Mouse (Mus musculus) cerebellum, postnatal 36 days (tissue): Measurements from ENCODE around the gene Rnf114.

Source experiments
- DNase-seq, 2 experiments: peaks; one replicate each; pipeline ENCODE4 v3.0.0; 2021 to 2022; ENCODE audit warnings: mixed read lengths in 2 of 2

The Rnf114 gene

DNA sequence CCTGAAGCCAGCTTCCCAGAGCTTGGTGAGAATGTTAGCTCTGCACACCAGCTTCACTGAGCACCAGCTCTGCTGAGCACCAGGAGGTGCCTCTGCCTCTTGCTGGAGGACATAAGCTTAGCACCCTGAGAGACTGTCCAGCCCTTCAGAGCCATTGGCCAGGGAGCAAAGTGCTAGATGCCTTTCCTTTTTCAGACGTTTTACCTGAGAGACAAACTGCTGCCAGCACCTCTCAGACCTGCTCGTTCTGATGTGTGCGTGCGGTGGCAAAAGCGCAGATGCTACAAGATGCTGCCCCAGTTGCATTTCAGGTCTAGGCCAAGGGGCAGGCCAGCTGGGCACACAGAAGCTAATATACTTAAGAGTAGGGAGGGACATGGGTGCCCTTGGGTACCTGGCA is 16.8 kb upstream of the Rnf114 start:
- DNase-seq: peak; percentile 26 to 43

DNA sequence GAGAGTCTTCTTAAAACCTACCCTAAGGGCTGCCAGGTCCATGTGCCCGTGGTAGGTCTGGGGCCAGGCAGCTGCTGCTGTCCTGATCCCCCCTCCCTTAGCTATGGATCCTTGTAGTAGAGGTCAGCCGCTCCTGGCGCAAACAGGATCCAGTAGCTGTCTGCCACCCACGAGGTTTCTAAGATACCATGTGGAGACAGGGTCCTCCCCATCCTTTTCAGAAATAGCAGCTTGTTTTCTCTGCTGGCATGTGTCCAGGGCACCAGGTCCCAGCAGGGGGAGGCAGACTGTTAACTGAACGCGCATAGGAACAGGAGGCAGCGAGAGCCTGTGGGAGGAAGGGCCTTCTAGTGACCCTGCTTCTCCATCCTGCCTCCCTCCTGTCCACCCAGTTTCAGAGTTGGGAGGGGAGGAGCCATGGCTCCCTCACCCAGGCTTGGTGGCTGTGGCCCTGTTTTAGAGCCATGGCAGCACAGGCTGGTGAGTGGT is 16.2 kb upstream of the Rnf114 start:
- peak; percentile 86 to 87 for DNase-seq

DNA sequence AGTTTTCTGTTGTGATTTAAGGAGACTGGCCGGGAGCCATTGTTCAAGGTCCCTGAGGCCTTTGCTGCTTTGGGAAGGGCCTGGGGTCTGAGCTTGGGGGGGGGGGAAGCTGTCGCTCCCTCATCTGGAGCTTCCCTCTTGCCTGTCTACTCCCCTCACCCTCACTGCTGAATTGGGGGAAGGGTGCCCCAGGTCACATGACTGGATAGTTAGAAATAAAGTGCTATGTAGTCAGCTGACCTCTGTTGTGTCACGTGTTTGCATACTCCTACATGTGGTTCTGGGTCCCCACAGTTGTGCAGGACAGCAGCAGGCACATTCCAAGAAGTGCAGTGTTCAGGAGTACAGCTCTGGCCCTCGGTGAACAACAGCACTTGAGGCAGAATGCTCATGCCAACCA is 15.7 kb upstream of the Rnf114 start:
- no peak for DNase-seq

DNA sequence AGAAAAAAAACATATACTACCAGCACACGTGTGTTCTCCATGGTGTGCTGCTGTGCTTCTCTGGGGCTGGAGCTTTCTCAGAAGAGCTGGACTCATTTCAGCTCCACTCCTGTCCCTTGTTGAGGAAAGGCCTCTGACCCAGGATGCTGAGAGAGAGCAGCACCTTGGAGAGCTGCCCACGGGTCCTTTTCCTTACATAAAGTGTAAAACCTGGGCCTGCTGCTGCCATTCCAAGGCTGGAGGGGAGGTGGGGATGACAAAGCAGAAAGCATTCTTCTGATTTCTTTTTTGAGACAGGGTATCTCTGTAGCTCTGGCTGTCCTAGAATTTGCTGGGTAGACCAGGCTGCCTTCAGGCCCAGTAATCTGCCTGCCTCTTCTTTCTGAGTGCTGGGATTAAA is 14.3 kb upstream of the Rnf114 start:
- DNase-seq: peak; percentile 28 to 40

DNA sequence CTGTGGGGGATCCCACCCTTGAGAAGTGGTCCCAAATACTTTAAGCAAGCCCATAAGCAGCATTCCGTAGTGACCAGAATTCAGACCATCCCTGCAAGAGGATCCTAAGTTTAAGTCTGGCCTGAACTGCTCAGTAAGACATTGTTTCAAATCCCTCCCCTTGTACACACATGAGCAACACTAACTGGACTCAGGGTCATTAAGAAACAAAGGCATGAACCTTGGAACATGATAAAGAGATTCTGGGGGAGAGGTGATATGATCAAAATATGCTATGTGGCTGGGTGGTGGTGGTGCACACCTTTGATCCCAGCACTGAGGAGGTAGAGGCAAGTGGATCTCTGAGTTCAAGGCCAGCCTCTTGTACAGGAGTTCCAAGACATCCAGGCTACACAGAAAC is 12.9 kb upstream of the Rnf114 start:
- DNase-seq: no peak

DNA sequence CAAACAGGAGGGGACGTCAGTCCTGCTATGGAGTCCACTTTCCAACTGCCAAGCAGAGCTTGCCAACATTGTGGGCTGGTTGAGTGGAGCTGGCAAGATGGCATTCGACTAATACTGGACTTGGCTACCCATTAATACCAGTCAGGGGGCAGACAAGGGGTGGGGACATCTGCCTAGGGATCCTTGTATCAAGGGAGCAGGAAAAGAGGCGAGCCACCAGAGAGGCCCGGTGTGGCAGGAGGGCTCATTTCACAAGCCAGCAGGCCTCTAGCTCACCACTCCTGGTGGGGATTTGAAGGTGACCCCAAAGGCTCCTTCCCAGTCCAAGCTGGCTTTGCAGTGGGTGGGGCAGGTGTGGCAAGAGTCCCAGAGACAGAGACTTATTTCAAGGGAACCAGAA is 9.8 kb upstream of the Rnf114 start:
- DNase-seq: peak; percentile 38 to 45

DNA sequence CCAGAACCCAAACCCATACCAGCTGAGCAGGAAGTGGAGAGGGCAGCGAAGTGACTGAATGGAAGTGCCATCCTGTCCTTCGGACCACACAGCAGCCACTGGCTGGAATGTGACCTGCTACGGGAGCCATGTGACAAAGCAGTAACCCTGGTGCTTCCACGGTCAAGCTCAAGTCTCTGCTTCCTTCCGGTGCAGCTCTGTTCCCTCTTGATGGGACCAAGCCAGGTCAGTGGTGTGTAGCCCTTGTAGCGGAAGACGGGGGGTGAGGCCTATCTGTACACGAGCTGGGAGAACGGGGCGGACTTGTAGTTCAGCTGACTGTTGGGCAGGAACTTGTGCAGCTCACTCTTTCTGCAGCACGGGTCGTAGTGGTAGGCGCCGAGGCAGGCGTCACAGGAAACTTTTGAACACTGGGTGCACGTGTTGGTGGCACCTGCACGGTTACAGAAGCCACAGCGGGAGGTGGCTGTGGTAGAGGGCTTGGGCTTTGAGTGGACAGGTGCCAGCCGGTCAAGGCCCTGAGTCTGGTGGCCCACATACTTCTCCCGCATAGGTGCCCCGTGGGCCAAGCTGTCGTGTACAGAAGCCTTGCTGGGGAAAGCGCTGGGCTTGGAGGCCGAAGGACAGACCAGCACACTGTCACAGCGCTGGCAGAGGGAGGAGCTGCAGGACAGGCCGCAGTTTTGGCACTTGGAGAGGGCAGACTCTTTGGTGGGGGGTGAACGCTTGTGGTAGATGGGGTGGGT is 9.2 kb upstream of the Rnf114 start:
- peak; percentile 46 to 51 for DNase-seq

DNA sequence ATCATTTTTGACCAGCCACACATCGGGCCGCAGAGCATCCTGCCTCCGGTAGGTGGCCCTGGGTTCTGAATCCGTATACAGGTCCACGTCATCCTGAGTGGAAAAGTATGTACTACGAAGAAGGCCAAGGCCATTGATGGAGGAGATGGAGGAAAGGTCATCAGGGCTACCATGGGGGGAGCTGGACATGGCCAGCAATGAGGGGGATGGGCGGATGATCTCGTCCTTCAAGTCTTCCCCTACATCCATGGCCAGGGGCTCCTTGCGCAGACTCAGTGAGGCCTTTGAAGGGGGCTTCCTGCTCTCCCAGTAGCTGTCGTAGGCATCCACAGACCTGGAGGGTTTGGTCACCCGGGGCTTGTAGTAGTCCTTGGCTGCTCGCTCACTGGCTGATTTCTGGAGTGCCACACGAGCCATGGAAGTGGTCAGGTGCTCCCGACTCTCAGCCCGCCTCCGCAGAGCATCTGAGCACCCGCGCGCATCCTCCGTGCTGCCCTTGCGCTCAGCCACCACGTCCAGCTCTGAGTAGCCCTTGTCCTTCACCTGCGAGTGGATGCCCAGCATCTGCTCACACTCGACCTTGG is 8.5 kb upstream of the Rnf114 start:
- peak; percentile 66 to 75 for DNase-seq

DNA sequence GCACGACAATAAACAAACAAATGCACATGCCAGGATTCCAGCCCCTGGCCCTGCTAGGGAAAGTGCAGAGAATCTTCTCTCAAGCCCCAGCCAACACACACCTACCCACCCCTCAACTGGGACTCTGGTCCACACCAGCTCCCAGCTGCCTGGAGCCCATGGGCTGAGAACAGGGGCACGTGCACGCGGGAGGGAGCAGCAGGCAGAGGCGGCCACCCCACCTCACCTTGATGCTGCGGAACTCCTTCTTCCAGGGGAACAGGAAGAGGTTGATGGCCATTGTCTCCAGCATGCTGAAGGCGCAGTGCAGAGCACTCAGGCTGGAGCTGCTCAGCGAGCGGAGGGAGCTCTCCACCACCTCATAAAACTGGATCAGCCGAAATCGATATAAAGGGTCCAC is 7.5 kb upstream of the Rnf114 start:
- DNase-seq: peak in 1 of 2 experiments; percentile 38

DNA sequence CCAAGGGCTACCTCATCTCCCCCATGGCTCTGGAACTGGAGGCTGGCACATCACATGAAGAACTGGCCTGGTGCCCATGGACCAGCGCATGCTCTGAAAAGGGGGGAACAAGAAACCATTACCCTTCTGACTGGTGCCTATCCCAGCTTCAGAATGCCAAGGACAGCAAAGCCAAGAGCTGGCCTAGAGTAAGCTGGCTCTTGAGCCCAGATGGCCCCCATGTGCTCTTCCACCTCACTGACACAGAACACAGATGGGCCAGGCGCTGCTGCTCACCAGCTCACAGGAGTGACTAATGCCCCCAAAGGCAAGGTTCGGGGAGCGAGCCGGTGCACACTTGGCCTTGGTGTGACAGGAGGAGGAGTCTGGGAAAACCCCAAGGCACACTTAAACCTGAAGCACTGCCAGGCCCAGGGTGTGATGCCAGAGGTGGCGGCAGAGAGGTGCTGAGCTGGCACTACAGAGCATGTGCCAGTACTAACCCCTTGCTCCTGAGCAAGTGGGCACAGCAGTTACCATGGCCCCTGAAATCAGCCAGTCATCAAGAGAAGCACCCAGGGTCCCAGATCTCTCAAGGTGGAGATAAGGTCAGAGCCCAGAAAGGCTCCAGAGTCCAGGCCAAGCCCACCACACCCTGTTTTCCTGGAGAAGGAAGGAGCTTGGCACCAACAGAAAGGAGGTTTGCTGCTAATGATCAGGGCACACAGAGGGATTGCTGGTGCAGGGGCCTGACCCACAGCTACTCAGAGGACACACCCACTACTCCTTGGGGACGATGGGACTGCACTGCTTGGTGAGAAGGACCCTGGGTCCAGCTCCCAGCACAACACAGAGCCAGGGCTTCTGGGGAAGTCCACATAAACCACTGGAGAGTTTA is 6.7 kb upstream of the Rnf114 start:
- peak; percentile 87 to 89 for DNase-seq

DNA sequence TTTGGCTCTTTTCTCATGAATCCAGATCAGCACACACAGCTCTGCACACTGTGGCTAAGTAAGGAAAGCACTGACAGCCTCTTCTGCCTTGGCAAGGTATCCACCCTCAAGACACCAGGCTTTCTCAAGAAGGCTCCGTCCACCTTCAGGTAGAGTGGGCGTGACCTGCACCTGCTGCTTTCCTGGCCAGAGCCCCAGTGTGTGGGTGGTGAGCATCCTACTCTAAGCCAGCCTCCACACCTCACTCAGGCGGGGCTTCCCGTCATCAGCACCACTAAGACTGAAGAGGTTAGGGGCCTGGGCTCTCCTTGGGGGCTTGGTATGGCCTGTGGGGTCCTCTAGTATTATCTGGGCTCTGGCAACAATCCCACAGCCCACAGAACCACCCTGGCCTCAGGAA is 5.9 kb upstream of the Rnf114 start:
- DNase-seq: peak; percentile 71 to 73

DNA sequence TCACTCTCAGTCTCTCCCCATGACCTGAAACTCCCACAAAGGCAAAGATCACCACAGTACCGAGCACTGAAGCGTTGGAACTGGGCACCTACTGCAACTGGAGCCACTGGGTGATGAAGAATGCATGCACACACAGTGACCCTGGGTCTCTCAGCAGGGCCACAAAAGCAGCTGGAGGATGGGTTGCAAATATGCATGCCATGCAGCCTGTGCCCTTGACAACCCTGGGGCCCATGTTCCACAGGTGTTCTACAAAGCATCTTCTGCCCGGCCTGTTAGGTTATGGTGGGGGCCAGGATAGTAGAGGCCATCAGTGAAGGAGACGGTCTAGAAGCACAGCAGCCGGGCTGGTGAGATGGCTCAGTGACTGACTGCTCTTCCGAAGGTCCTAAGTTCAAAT is 4.9 kb upstream of the Rnf114 start:
- no peak for DNase-seq

DNA sequence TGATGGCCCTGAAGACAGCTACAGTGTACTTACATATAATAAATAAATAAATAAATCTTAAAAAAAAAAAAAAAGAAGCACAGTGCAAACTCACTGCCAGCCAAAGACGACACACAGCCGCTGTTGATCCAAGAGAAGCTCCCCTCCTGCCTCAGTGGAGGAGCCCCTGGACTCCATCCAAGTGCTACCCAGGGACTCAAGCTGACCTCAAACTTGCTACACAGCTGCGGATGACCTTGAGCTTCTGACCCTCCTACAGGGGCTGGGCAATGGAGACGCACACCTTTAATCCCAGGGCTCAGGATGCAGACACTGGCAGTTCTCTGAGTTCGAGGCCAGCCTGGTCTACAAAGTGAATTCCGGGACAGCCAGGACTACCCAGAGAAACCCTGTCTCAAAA is 4.5 kb upstream of the Rnf114 start:
- DNase-seq: no peak

DNA sequence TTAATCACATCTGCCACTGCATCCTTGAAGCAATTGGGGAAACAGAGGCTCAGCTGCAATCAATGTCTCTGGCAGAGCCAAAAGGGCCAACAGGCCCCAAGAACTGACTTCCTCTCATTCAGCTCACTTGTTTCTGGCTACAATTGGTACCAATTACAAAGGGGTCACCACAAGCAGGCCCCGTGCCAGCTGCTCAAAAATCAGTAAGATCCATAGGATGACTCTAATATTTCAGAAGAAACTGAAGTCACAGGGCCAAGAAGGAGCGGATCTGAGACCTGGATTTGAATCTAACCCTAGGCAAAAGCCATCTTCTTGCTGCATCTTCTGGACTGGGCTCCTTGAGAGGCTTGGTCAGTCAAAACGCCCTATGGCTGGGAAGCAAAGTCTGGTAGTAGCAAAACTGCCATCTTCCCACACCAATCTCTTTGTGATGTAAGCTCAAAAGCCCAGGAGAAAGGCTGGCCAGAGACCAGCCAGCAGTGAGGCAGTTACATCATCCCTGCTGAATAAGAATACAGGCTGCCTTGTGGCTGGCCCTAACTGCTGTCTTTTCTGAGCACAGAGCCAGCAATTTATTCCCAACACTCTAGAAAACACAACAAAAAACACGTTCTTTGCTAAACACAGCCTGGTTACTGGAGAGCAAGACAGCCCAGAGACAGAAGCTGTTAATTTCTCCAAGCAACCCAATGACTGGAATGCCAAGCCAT is 1.5 kb upstream of the Rnf114 start:
- DNase-seq: peak; percentile 44 to 52

DNA sequence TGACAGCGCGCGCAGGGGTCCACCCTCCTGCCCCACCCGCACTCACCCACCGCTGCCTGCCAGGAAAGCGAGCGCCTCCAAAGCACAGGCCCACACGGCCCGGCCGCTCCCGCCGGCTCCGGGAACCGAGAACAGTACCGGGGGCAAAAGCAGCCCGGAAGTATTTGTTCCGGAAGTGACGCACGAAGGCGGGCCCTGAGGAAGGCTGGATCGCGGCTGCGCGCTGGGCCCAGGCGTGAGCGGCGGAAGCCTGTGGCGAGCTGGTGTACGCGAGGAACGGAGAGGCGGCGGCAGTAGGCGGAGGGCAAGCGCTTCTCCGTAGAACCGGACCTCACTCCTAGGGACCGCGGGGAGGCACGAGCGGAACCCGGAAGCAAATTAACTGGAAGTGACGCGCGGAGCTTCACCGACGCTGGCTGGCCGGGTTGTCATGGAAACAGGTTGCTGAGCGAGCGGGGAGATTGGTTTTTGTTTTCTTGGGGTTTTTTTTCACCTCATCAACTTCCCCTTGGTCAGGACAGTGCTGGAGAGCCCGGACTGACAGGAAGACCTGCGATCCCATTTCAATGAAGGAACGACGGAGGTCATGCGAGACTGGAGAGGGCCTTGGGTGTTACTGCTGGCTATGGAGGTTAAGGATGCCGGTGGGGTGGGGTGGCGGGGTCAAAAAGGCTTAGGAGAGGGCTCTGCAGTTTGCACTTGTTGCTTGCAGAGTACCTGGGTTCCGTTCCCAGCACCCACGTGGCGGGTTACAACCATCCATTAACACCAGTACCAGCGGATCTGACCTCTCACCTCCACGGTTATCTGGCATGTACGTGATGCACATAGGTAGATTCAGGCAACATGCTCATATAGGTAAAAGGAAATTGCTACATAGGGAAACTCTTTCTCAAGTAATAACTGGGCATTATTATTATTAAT is 530 bp downstream of the Rnf114 start, which contains the start of gene Spata2:
Spata2 (minus strand) TSS at position 175 of the 924 bp plus-strand sequence.
- peak; percentile 92 to 94 for DNase-seq

DNA sequence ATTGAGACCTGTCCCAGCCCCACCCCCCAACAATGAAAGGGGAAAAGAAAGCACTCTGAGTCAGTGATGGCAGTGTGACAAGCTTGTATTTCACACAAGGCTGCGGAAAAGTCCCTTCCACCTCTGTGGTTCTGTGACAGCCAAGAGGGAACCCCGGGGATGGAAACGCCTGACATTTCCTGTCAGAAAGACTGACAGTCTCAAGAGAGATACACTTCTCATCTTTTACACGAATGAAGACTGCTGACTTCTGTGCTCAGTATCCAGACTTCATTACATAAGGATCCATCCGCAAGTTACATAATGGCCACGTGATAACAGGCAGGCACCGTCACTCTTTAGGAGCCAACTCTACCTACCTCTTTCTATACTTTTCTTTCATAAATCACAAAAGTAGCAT is 4.0 kb downstream of the Rnf114 start:
- DNase-seq: no peak

DNA sequence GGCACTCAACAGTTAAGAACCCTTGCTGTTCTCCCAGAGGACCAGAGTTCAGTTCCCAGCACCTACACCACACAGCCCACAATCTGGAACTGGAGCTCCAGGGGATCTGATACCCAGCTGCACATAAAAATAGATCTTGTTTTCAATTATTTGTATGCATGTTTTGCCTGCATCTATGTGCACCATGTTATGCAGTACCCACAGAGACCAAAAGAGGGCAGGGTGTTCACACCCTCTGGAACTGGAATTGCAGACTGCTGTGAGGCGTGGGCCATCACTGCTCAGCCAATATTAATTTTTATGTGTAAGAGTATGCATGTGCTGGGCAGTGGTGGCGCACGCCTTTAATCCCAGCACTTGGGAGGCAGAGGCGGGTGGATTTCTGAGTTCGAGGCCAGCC is 4.8 kb downstream of the Rnf114 start:
- no peak for DNase-seq

DNA sequence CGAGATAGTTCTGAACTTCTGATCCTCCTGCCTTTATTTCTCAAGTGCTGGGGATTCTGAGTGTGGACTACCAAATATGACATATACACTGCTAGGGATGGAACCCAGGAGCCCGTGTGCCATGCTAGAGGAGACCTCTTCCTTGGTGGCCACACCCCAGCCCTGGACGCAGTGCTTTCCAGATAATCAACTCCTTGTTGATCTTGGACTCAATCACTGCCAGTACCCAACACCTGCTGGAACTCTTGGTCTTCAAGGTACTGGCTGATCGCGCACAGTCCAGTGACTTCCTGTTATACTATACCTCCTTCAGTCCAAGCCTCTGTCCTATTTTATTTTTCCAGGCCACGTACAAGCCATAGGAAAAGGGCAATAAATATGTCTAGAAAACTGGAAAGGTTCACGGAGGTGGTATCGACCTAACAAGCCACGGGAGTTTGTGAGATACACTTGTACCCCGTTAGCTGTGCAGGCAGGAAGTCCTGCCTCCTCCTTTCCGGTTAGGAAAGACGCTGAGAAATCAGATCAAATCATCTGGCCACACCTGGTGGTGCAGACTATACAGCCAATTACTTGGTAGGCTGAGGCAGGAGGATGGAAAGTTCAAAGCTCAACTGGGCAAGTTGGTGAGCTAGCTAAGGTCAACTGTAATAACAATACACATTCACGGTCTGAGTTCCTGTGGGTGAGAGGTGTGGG is 10.3 kb downstream of the Rnf114 start:
- no peak for DNase-seq

DNA sequence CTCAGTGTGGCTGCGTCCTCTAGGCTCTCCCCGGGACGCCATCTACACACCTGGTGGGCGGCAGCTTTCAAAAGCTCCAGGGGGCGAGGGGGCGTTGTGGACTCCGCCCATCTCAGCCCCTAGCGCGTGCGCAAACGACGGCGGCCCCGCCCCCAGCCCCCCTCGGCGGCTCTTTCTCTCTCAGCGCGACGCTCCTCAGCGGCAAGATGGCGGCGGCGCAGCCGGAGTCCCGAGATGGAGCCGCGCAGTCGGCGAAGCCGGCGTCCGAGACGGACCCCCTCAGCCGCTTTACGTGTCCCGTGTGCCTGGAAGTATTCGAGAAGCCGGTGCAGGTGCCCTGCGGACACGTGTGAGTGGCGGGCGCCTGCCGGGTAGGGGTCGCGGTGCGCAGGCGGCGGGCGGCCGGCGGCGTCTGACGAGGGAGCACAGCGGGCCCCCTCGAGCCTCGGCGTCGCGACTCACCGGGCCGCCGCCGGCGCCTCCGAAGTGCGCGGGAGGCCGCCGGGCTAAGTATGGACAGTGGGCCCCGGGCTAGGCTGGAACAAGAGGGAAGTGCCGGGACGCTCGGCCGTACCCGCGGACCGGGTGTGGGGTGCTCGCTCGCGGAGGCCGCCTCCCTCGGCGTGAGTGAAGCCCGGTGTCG is 10.9 kb downstream of the Rnf114 start:
- peak; percentile 88 to 92 for DNase-seq

DNA sequence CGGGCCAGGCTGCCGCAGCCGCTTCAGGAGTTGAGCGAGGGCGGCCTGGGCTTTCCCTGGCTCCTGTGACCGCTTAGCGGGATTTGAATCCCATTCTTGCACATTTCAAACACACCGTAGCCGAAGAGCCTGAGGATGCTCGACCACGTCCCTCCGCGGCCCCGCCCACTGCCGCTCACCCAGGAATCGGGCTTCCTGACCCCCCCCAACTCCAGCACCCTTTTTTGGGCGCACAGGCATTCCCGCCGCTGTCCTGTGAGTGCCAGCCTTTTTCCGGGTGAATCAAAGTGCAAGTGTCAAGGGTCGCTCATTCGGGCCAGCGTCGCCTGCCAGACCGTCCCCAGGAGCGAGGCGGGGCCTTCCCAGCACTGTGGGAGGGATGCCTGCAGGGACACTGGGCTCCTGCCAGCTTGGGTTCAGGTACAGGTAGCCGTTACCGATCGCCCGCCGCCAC is 11.5 kb downstream of the Rnf114 start:
- DNase-seq: peak; percentile 50 to 54
